Mouse (Mus musculus) bone marrow macrophage, adult 2 months (primary cell): Measurements from ENCODE around the gene Glipr2. TPM values are rescaled to one million over a fixed set of nuclear protein-coding genes. Genes with fewer than 3 reads are reported as not detected.

ENCODE experiments used
- H3K27ac ChIP-seq: 2 replicates; pipeline ENCODE4 v1.5.1; 2012; ENCODE audit warnings: low read depth, low read length; ENCODE audit not compliant: insufficient read depth
- H3K4me1 ChIP-seq: 2 replicates; pipeline ENCODE4 v1.6.1; 2012; ENCODE audit warnings: low read length; ENCODE audit not compliant: control insufficient read depth, insufficient read depth
- H3K4me3 ChIP-seq: 2 replicates; pipeline ENCODE4 v1.5.1; 2012; ENCODE audit warnings: mild to moderate bottlenecking, low read length, moderate library complexity; ENCODE audit not compliant: insufficient read depth
- CTCF ChIP-seq: IDR thresholded peaks from 2 replicates; pipeline ENCODE4 v1.5.1; 2012; ENCODE audit warnings: low read depth, mild to moderate bottlenecking, low read length, moderate library complexity
- POLR2A ChIP-seq: IDR thresholded peaks from 2 replicates; pipeline ENCODE4 v1.6.1; 2012; ENCODE audit warnings: mild to moderate bottlenecking, low read depth, low read length, borderline replicate concordance
- polyA plus RNA-seq: library from polyadenylated mRNA; stranded (reverse); fragments of >200 nt; gene quantifications from 2 replicates; pipeline ENCODE4 v1.2.4, GENCODE M21; 2012; ENCODE audit not compliant: missing spikeins, insufficient read depth, insufficient read length

Glipr2 gene
- polyA plus RNA-seq, 1 experiment = 1.8 TPM

- Histone ChIP-seq H3K27ac (no peak overlapping the region), H3K4me1 (no peaks in the 10 kb centered on the region), H3K4me3 (no peak overlapping the region)
- TF ChIP-seq POLR2A (no peak), CTCF (no peak)
These were observed 37.1 kb downstream of the Glipr2 start for GRCm38 (mm10) chr4:43994342-43994741.

- no peaks in the 10 kb centered on the region for H3K4me1 ChIP-seq
- no peak overlapping the region for H3K27ac ChIP-seq
- TF ChIP-seq CTCF (no peak), POLR2A (no peak)
- H3K4me3 ChIP-seq = no peak overlapping the region
These were observed 46.4 kb downstream of the Glipr2 start for GRCm38 (mm10) chr4:44003622-44004021.

GRCm38 (mm10) chr4:44004126-44004525 lies 46.9 kb downstream of the Glipr2 start, which contains the start of gene Clta:
Gene Clta, plus strand, starts transcription at chr4:44004452.
- no peak for TF ChIP-seq POLR2A
- TF ChIP-seq CTCF = no peak
- Histone ChIP-seq H3K4me1 (no peaks in the 10 kb centered on the region), H3K4me3 (no peak within 1 kb of the TSS), H3K27ac (no peak within 1 kb of the TSS)

- Histone ChIP-seq H3K4me1 (no peaks in the 10 kb centered on the region), H3K4me3 (no peak overlapping the region), H3K27ac (no peak overlapping the region)
- TF ChIP-seq POLR2A (no peak), CTCF (no peak)
These were observed 47.6 kb downstream of the Glipr2 start for GRCm38 (mm10) chr4:44004623-44005409.

GRCm38 (mm10) chr4:44010176-44010575 lies 53.0 kb downstream of the Glipr2 start:
- no peak overlapping the region for H3K27ac ChIP-seq
- H3K4me3 ChIP-seq = no peak overlapping the region
- H3K4me1 ChIP-seq = 0 out of 2 replicates have a peak, but pooled peaks cover 3% of the 10 kb centered on the region
- TF ChIP-seq CTCF (no peak), POLR2A (no peak)

GRCm38 (mm10) chr4:44010893-44011292 lies 53.7 kb downstream of the Glipr2 start:
- TF ChIP-seq CTCF = no peak
- no peak for TF ChIP-seq POLR2A

GRCm38 (mm10) chr4:44011799-44012198 lies 54.6 kb downstream of the Glipr2 start:
- peak overlapping the region; percentile 84 for H3K27ac ChIP-seq
- TF ChIP-seq CTCF = no peak
- no peak for TF ChIP-seq POLR2A
- peak overlapping the region; percentile 68 for H3K4me3 ChIP-seq
- H3K4me1 ChIP-seq = peaks cover 12% of the 10 kb centered on the region

More at GRCm38 (mm10) chr4:44010893-44011292, 53.7 kb downstream of the Glipr2 start:
- no peak overlapping the region for H3K4me3 ChIP-seq
- no peak overlapping the region for H3K27ac ChIP-seq
- peaks cover 6% of the 10 kb centered on the region; the same call in 1 of the 2 replicates for H3K4me1 ChIP-seq

- TF ChIP-seq POLR2A (peak; percentile 65), CTCF (no peak)
- Histone ChIP-seq H3K4me3 (peak overlapping the region; percentile 73), H3K4me1 (peaks cover 19% of the 10 kb centered on the region), H3K27ac (peak overlapping the region; percentile 87)
These were observed 55.5 kb downstream of the Glipr2 start for GRCm38 (mm10) chr4:44012376-44013367.

GRCm38 (mm10) chr4:44013391-44014070 lies 56.3 kb downstream of the Glipr2 start:
- H3K4me1 ChIP-seq = peaks cover 20% of the 10 kb centered on the region
- H3K27ac ChIP-seq = peak overlapping the region; percentile 87
- peak overlapping the region; percentile 73 for H3K4me3 ChIP-seq
- TF ChIP-seq POLR2A (no peak), CTCF (no peak)
